Mouse (Mus musculus): ENCODE results near the gene Chn1.

Gene Chn1

DNA sequence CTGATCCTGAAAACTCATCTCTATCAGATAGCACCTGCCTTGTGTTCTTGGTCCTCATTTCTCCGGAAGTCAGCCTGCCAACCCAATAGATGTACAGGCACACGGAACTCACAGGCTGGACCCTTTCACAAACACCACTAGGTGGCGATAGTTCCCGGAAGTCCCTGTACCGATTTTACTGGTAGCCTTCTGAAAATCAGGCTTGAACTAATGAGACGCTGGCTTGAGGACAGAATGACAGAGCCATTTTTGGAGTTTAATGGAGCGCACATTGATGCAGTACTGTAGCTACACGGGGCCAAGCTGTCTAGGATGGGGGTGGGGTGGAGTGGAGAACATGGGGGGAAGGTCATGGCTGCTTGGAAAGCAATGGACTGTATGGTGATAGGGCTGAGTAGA is 213.5 kb downstream of the Chn1 start:
- in situ Hi-C loops (cut with MseI, MboI) = no loop called here

DNA sequence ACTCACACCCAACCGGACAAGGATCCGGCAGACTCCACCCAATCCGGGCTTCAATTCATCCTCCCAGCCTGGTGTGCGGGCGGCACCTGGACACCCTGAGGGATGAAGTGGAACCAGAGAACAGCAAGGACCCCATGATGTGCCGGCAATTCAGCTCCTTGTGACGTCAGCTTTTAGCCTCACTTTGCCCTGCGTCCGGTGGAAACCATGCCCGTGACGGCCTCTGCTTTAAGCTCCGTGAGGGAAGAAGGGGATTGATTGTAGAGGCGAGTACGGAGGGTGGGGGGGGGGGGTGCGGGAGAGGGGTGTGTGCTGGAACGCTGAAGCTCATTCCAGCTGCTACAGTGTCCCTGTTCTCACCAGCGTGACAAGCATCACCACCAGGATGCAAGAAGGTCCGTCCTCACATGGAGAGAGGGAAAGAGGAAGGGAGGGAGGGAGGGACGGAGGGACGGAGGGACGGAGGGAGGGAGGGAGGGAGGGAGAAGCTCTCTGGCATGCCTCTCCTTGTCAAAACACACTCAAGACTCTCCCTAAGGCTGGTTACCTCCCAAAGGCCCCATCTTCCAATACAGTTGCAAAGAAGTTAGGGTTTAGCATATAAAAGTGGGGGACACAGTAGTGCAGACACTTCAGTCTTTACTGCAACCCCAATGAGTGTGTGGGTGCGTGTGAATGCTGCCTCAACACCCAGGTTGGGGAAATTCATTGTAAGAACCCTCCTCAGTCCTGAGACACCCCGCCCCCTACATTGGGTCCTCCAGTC is 214.1 kb downstream of the Chn1 start:
- in situ Hi-C loops (cut with MseI, MboI) = no loop called here
